Mouse (Mus musculus) right cerebral cortex, postnatal 4 days (tissue): ENCODE measurements around the gene Ubald2.
"Not testable (repeated sequence)": the region's sequence is repeated elsewhere in the genome, so short reads cannot be mapped to it uniquely, and the experiment has no call there.

Experiments used
- DNase-seq: peaks from one replicate; pipeline ENCODE4 v3.0.0-alpha.2; 2022

Gene Ubald2

DNA sequence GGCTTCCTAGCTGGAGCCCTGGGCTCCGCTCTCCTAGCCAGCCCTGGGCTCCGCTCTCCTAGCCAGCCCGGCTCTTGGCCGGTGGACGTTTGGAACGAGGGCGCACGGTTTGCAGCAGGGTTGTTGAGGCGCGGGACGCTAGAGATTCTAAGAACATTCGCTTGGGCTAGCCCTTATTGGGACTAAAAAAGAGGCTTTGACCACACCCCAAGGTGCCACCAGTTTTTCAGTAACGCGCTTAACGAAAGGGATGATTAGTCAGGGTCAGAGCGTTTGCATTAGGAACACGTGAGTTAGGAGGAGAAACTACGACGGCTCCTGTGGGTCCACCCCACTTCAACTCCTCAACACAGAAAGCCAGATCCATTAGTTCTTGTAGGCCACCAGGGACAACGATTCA lies 32.2 kb downstream of the Ubald2 start, which contains the start of gene Qrich2:
Qrich2 (minus strand) TSS at position 101 of the 400 bp plus-strand sequence.
- no peak for DNase-seq

DNA sequence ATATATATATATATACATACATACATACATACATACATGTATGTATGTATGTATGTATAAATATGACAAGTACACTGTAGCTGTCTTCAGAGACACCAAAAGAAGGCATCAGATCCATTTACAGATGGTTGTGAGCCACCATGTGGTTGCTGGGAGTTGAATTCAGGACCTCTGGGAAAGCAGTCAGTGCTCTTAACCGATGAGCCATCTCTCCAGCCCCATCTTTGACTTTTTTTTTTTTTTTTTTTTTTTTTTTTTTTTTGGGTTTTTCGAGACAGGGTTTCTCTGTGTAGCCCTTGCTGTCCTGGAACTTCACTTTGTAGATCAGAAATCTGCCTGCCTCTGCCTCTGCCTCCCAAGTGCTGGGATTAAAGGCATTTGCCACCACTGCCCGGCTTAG lies 34.4 kb downstream of the Ubald2 start:
- not testable (repeated sequence) for DNase-seq

DNA sequence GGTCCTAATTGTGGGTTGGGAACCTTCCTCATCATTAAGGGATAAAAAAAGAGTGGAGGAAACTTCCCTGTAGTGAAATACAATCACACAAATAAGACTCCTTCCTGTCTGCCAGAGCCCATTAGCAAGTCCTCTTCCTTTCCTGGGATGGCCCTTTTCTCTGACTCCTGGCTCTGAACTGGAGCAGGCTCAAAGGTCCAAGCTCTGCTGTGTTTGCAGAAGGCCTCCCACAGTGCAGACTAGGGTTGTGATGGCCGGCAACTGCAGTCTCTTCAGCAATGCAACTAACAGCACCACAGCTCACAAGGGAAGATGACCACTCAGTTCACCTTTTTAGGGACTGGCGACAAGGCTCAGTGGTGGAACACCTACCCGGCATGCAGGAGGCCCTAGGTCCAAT lies 36.4 kb downstream of the Ubald2 start:
- no peak for DNase-seq

DNA sequence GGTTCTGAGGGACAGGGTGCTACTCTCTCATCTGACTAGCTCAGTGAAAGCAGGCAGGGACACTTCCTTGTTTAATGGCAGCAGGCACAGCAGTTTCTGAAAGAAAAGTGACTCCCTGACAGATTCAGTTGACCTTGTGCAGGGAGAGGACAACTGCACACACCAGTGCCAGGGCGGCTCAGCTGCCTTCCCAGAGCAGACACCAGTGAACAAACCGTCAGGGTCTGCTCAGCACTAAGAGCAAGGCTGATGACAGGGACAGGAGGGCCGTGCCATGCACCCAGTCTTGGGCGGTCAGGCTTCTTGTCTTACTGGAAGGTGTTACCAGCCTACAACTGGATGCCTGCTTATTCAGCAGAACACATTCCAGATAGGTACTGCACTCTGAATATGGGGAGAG lies 37.0 kb downstream of the Ubald2 start:
- DNase-seq: no peak

DNA sequence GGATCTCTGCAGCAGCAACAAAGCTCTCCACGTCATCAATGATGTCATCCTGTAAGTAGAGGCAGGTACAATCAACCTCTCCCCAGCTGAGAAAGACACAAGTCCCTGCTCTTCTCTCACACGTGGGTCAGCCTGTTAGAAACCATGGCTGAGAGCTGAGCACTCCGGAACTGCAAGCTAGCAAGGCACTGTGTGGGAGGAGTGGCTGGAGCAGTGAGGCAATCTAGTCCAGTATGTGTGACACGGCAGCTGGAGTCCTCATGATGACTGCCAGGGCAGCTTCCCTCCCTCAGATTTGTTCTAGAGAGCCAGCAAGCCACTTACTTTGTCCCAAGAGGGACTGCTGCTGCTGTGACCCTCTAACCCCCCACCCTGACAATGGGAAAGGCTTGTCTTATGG lies 38.4 kb downstream of the Ubald2 start:
- DNase-seq: no peak

DNA sequence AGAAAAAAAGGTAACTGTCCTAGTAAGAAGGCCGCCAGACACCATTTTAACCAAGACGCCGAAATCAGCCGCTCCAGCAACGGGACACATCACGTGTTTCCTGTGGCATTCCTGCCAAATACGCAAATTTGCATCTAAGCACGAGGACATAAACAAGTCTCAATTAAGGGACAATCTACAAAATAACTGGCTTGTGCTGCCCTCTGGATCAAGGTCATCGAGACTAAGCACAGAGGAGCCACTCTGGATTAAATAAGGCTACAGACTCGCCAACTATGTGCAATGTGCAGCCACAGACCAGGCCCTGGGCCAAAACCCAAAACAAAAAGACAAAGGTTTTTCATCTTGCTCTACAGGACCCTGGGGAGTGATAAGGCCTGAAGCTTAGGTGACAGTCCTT lies 42.1 kb downstream of the Ubald2 start:
- no peak for DNase-seq

DNA sequence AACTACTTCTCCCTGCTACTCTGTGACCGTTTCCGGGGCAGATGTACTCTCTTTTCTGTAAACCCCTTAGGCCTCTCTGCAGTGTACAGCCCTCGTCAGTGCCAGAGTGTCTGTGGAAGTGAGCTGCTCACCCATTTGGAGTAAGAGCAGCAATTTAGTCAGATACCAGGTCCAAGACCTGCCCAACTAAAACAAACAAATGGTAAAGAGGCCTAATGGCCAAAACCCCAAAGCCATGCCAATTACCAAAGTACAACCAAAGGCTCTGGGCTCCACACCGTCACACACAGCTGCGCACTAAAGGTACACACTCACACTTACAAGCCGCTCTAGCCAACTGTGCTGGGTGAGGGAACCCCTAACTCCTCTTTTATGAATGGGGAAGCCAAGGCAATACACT lies 42.8 kb downstream of the Ubald2 start:
- no peak for DNase-seq

DNA sequence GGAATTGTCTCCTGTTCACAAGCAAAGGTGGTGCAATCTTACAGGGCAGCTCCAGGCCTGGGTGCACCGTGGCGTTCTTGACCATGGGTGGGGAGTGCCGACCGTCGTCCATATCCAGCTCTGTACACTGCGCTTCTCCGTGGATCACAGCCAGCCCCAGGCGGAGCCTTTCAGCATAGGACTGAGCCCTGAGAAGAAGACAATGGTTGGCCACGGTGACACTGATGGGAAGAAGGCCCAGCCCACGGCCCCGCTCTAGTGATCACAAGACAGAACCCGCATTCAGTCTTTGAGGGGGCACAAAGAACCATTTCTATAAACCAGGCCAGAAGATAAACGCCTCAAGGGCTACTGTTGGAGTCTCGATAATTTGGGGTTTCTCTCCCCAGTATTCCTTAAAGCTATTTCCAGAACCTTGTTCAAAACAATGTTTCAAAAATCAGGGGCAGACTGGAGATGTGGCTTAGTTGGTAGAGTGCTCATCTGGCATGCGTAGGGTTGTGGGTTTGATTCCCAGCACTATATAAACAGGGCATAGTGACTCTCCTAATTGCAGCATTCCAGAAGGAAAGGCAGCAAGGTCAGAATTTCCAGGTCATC lies 43.4 kb downstream of the Ubald2 start:
- no peak for DNase-seq

DNA sequence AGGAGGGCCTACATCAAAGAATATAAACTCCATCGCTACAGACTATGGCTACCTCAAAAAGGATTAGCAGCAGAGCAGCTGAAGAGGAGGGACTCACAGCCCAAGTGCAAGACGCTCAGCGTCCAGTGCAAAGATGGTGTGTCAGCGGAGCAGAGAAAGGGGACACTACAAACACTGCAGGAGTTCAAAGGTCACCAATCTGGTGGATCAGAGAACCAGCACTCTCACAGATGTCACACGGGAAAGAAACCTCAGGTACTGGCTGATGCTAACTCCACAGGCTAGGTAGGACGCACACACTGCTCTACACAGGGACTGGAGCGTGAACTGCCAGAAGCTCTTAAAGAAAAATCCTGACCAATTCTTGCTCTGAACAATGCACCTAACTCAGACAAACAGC lies 45.1 kb downstream of the Ubald2 start:
- no peak for DNase-seq

DNA sequence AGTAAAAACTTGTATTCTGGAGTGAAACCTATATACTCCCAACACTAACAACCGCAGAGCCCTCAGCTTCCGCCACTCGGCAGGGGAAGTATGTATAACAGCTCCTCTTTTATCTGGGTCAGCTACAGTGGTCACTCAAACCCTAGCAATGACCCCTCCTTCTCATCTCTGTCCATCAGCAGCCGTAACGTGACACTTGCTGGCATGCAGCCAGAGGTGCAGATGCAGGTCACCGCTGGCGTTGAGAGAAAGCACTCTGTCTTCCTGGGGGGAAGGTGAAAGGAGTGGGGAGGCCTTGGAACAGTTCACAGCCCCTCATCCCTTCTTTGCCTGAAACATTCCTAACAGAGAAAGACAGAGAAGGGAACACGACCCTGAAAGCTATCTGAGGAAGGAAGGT lies 45.9 kb downstream of the Ubald2 start:
- DNase-seq: no peak

DNA sequence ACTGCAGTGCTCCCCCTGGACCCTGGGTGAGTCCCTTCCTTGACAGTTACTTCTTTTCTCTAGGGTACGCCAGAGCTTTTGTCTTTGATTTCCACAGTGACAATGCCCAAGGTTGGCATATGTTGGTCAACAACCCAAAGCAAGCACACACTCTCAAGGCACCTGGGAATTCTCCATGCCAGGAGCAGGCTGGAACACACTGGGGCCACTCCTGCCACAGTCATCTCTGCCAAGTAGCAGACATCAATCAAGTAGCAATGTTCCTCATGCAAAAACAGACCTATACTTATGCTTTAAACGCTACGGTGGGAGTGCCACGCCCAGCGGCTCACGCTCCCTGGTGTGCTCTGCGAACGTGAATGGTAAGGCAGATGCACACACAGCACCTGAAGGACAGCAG lies 47.1 kb downstream of the Ubald2 start:
- DNase-seq: no peak

DNA sequence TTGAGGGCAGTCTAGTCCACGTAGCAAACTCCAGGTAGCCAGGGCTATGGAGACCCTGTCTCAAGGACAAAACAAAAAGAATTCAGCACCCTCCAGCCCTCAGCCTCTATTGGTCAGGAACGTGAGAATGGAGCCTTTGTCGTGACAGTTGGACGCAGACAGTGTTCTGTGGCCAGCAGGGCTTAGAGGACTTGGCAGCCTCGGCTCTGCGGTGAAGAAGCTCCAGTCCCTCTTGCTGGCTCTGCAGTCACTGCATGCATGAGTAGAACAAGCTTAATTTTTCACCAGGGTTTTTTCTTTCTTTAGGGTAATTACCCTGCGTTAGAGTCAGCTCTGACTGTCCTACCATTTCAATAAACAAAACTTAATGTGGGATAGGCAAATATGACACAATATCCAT lies 47.9 kb downstream of the Ubald2 start:
- no peak for DNase-seq

DNA sequence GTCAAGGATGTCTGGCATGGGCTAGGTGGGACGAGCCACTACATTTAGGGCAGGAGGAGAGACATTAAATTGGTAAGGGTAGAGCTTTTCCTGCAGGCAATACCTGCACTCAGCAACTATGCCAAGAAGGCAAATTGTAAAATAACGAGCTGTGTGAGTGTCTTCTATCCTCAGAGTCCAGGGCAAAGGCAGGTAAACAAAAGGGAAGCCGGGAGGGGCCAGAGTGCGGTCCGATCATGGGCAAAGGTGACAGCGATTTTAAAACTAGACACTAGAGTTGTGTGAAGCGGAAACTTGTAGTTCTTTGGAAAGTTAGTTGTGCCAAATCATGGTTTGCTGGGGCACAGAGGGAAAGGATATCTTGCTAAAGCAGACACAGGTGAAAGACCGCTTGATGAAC lies 50.4 kb downstream of the Ubald2 start:
- DNase-seq: no peak

DNA sequence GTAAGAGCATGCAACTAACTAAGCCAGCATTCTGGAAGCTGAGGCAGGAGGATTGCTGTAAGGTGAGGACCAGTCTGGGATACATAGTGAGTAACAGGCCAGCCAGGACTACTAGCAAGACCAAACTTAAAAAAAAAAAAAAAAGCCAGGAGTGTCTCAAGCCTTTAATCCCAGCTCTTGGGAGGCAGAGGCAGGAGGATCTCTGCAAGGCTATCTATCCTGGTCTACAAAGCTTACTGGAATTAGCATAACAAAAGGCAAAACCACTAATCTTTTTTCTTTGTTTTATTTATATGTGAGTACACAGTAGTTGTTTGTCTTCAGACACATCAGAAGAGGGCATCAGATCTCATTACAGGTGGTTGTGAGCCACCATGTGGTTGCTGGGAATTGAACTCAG lies 54.3 kb downstream of the Ubald2 start:
- DNase-seq: no peak
